Mouse (Mus musculus) midbrain, embryonic 11.5 days (tissue): ENCODE measurements around the gene Cdkn2b. TPM values are rescaled to one million over a fixed set of nuclear protein-coding genes. Genes with fewer than 3 reads are reported as not detected.
A peak's percentile ranks its signal among the peaks of the same experiment; 100 is the strongest.

Experiments
- ATAC-seq: fragments of 200-750 bp; cut with Nextera tagmentation; 2 replicates; pipeline ENCODE4 v1.8.0; 2017; ENCODE audit warnings: moderate TSS enrichment, moderate library complexity; ENCODE audit not compliant: low FRiP score
- DNase-seq: peaks from one replicate; pipeline ENCODE4 v3.0.0; 2015; ENCODE audit warnings: low spot score; ENCODE audit errors: missing footprints
- H3K27ac ChIP-seq: fragments of 300-500 bp; sonication (generic); 2 replicates; pipeline ENCODE4 v1.5.1; 2014; ENCODE audit warnings: low read depth, low read length
- H3K27me3 ChIP-seq: fragments of 300-500 bp; sonication (generic); 2 replicates; pipeline ENCODE4 v1.6.1; 2014; ENCODE audit warnings: mild to moderate bottlenecking, low read length, moderate library complexity, mixed read lengths; ENCODE audit not compliant: control insufficient read depth, insufficient read depth
- H3K36me3 ChIP-seq: fragments of 300-500 bp; sonication (generic); 2 replicates; pipeline ENCODE4 v1.6.1; 2014; ENCODE audit warnings: mild to moderate bottlenecking, low read length, moderate library complexity, mixed read lengths; ENCODE audit not compliant: control insufficient read depth, insufficient read depth
- H3K4me1 ChIP-seq: fragments of 300-500 bp; sonication (generic); 2 replicates; pipeline ENCODE4 v1.6.1; 2014; ENCODE audit warnings: low read length; ENCODE audit not compliant: control insufficient read depth, insufficient read depth
- H3K4me2 ChIP-seq: fragments of 300-500 bp; sonication (generic); 2 replicates; pipeline ENCODE4 v1.6.1; 2014; ENCODE audit warnings: mild to moderate bottlenecking, moderate library complexity
- H3K4me3 ChIP-seq: fragments of 300-500 bp; sonication (generic); 2 replicates; pipeline ENCODE4 v1.5.1; 2014; ENCODE audit warnings: low read depth, low read length
- H3K9ac ChIP-seq: fragments of 300-500 bp; sonication (generic); 2 replicates; pipeline ENCODE4 v1.6.1; 2014; ENCODE audit warnings: low read length
- H3K9me3 ChIP-seq: fragments of 300-500 bp; sonication (generic); 2 replicates; pipeline ENCODE4 v1.6.1; 2016; ENCODE audit warnings: low read length; ENCODE audit not compliant: control insufficient read depth
- WGBS: fragments of 180-500 bp; shearing (Covaris S2); extraction: QIAGEN DNeasy Blood & Tissue Kit; methylation state at CpG from one replicate; pipeline ENCODE4 v1.1.7; 2014; 5-methylcytosine and 5-hydroxymethylcytosine counted together
- polyA plus RNA-seq: library from polyadenylated mRNA; unstranded; fragments of >200 nt; fragmentation: Nextera tagmentation; extraction: Ambion mirVana; gene quantifications from 2 replicates; pipeline ENCODE4 v1.2.1, GENCODE M21; 2014

The Cdkn2b gene
- polyA plus RNA-seq, 1 experiment from 2014 or later = not detected

DNA sequence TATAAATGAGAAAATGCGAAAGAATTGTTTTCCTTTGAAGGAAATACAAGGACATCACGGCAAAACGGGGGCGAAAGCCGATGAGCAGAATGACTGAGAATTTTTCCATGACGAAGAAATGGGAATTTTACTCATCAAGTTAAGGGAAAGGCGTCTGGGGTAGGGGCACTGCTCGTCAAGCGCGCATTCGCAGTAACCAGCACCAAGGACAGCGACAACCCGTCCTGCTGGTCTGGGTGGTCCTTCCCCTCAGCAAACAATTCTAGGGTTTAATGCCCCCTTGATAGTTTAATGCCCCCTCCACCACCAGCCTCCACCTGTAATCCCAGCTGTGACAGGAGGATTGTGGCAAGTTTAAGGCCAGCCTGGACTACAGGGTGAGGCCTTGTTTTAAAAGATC, 2.6 kb upstream of the Cdkn2b start:
- Histone ChIP-seq H3K9ac (no peak overlapping the region), H3K27me3 (peaks cover 37% of the 10 kb centered on the region), H3K4me2 (no peak overlapping the region), H3K4me1 (peaks cover 2% of the 10 kb centered on the region; the same call in 1 of the 2 replicates), H3K4me3 (no peak overlapping the region), H3K36me3 (no peaks in the 10 kb centered on the region), H3K9me3 (no peaks in the 10 kb centered on the region), H3K27ac (no peak overlapping the region)
- peak; percentile 93 for DNase-seq
- no peak for ATAC-seq
- 11% methylated on average over 13 of the region's 13 CpGs for WGBS

DNA sequence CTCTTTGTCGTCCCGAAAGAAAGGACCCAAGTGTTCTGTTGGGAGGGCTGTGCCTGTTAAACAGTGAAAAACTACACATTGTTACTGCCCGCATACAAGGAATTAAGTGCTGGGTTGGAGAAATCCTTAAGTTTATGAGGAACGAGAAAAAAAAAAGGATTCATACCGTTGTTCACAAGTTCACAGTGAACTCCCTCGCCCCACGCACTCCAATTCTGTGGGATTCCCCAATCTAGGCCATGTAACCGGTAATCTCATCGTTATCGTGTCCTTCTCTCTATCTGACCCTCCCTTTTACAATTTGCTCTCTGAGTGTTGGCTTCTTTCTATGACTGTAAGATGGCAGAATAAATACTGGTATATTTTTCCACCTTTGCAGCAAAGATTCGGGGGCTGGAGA, 843 bp downstream of the Cdkn2b start:
- Histone ChIP-seq H3K4me3 (no peak overlapping the region), H3K9me3 (no peaks in the 10 kb centered on the region), H3K9ac (no peak overlapping the region), H3K27me3 (peaks cover 70% of the 10 kb centered on the region), H3K27ac (no peak overlapping the region), H3K36me3 (no peaks in the 10 kb centered on the region), H3K4me1 (peaks cover 2% of the 10 kb centered on the region; the same call in 1 of the 2 replicates), H3K4me2 (peak overlapping the region; percentile 95)
- 2% methylated on average over 11 of the region's 11 CpGs for WGBS
- ATAC-seq = no peak
- peak; percentile 95 for DNase-seq

DNA sequence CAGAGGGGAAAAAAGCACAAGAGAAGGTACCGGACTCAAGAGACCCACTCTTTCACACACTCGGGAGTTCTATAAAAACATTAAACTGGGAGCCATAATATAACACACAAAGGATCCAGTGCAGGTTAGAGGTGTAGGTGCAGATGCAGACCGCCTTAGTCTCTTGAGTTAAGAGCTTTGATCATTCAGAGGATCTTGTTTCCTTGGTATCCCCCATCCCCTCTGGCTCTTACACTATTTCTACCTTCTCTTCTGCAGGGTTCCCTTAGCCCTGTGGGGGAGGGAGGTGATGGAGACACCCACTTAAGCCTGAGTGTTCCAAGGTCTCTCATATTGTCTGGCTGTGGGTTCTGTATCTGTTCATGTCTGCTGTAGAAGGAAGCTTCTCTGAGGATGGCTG, 2.8 kb downstream of the Cdkn2b start:
- no peak overlapping the region for H3K4me3 ChIP-seq
- no peaks in the 10 kb centered on the region for H3K9me3 ChIP-seq
- DNase-seq = peak; percentile 93
- H3K9ac ChIP-seq = no peak overlapping the region
- H3K36me3 ChIP-seq = no peaks in the 10 kb centered on the region
- H3K4me2 ChIP-seq = no peak overlapping the region
- H3K4me1 ChIP-seq = peaks cover 4% of the 10 kb centered on the region; the same call in 1 of the 2 replicates
- no peak for ATAC-seq
- WGBS = 8% methylated on average over 3 of the region's 3 CpGs
- H3K27ac ChIP-seq = no peak overlapping the region
- peaks cover 84% of the 10 kb centered on the region for H3K27me3 ChIP-seq

DNA sequence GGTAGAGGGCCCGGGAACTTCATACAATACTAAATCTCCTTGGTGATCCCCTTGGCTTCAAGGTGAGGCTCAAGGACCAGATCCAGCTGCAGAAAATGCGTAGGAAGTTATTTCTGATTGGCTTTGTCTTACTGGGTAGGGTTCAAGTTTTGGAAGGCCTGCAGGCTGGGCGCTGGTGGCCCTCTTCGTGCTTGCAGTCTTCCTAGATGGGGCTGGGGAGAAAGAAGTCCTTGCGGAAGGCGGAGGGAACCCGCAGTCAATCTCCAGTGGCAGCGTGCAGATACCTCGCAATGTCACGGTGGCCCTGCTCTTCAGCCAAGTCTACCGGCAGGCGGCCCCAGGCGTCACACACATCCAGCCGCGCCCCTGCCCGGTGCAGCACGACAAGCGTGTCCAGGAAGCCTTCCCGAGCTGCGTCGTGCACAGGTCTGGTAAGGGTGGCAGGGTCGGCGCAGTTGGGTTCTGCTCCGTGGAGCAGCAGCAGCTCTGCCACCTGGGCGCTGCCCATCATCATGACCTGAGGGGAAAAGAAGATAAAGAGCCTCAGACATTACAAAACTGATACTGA, 4.0 kb downstream of the Cdkn2b start:
- Histone ChIP-seq H3K27ac (no peak overlapping the region), H3K9me3 (no peaks in the 10 kb centered on the region), H3K4me2 (no peak overlapping the region), H3K36me3 (no peaks in the 10 kb centered on the region), H3K27me3 (peaks cover 90% of the 10 kb centered on the region), H3K9ac (no peak overlapping the region), H3K4me3 (no peak overlapping the region), H3K4me1 (peaks cover 4% of the 10 kb centered on the region; the same call in 1 of the 2 replicates)
- ATAC-seq = no peak
- under 1% methylated on average over 25 of the region's 25 CpGs for WGBS
- peak; percentile 89 for DNase-seq

GRCm38 (mm10) chr4:89305691-89306090, 5.1 kb downstream of the Cdkn2b start:
- Histone ChIP-seq H3K4me3 (no peak overlapping the region), H3K36me3 (no peaks in the 10 kb centered on the region), H3K4me1 (peaks cover 4% of the 10 kb centered on the region; the same call in 1 of the 2 replicates), H3K9me3 (no peaks in the 10 kb centered on the region), H3K27ac (no peak overlapping the region), H3K9ac (no peak overlapping the region), H3K4me2 (no peak overlapping the region), H3K27me3 (peaks cover 91% of the 10 kb centered on the region)
- ATAC-seq (no peak), DNase-seq (peak; percentile 91)
- WGBS = 4% methylated on average over 3 of the region's 3 CpGs

- under 1% methylated on average over 14 of the region's 14 CpGs for WGBS
- peaks cover 2% of the 10 kb centered on the region; the same call in 1 of the 2 replicates for H3K4me1 ChIP-seq
- peaks cover 91% of the 10 kb centered on the region for H3K27me3 ChIP-seq
- H3K36me3 ChIP-seq = no peaks in the 10 kb centered on the region
- no peak overlapping the region for H3K9ac ChIP-seq
- DNase-seq (peak; percentile 95), ATAC-seq (peak; percentile 67)
- H3K27ac ChIP-seq = no peak overlapping the region
- no peak overlapping the region; the same call in 1 of the 2 replicates for H3K4me2 ChIP-seq
- H3K4me3 ChIP-seq = no peak overlapping the region
- H3K9me3 ChIP-seq = no peaks in the 10 kb centered on the region
Observed at GRCm38 (mm10) chr4:89303281-89303995, 7.4 kb downstream of the Cdkn2b start.

- Histone ChIP-seq H3K9me3 (no peaks in the 10 kb centered on the region), H3K27me3 (peaks cover 89% of the 10 kb centered on the region), H3K4me3 (no peak overlapping the region), H3K9ac (no peak overlapping the region), H3K36me3 (no peaks in the 10 kb centered on the region), H3K4me2 (no peak overlapping the region), H3K27ac (no peak overlapping the region), H3K4me1 (peaks cover 2% of the 10 kb centered on the region; the same call in 1 of the 2 replicates)
- DNase-seq (no peak), ATAC-seq (no peak)
- WGBS = 3% methylated on average over 1 of the region's 1 CpGs
Observed at GRCm38 (mm10) chr4:89302129-89302528, 8.7 kb downstream of the Cdkn2b start.

GRCm38 (mm10) chr4:89299721-89300120, 11.1 kb downstream of the Cdkn2b start:
- H3K4me1 ChIP-seq = peaks cover 9% of the 10 kb centered on the region
- 1% methylated on average over 2 of the region's 2 CpGs for WGBS

More at GRCm38 (mm10) chr4:89299721-89300120, 11.1 kb downstream of the Cdkn2b start:
- no peaks in the 10 kb centered on the region for H3K36me3 ChIP-seq
- H3K27ac ChIP-seq = no peak overlapping the region
- ATAC-seq (no peak), DNase-seq (peak; percentile 87)
- H3K9ac ChIP-seq = no peak overlapping the region
- H3K4me2 ChIP-seq = no peak overlapping the region
- H3K9me3 ChIP-seq = no peaks in the 10 kb centered on the region
- H3K4me3 ChIP-seq = no peak overlapping the region
- H3K27me3 ChIP-seq = peaks cover 89% of the 10 kb centered on the region
